Mouse (Mus musculus): ENCODE data around the gene Tex35.

GRCm38 (mm10) chr1:157049886-157050285 is 58.6 kb downstream of the Tex35 start:
- TF ChIP-seq EP300 (IDR thresholded peaks at IDR 0.05; ENCODE audit: insufficient read depth, low read depth, low read length) (no peak), CTCF (IDR thresholded peaks at IDR 0.05; ENCODE audit: low read depth, low read length) (no peak), POLR2A (IDR thresholded peaks at IDR 0.05; ENCODE audit: insufficient read depth, low read length) (no peak)
